Mouse (Mus musculus) midbrain, embryonic 15.5 days (tissue): ENCODE results near the gene Cers5. TPM values are rescaled to one million over a fixed set of nuclear protein-coding genes. Genes with fewer than 3 reads are reported as not detected.

Experiments
- ATAC-seq: fragments of 200-750 bp; cut with Nextera tagmentation; replicated peaks from 2 replicates; pipeline ENCODE4 v1.8.0; 2017; ENCODE audit warnings: moderate TSS enrichment
- H3K27ac ChIP-seq: fragments of 300-500 bp; sonication (generic); 2 replicates; pipeline ENCODE4 v1.5.1; 2015; ENCODE audit warnings: mild to moderate bottlenecking, inconsistent platforms
- H3K27me3 ChIP-seq: fragments of 300-500 bp; sonication (generic); replicated peaks from 2 replicates; pipeline ENCODE4 v1.6.1; 2015; ENCODE audit warnings: inconsistent platforms
- H3K36me3 ChIP-seq: fragments of 300-500 bp; sonication (generic); replicated peaks from 2 replicates; pipeline ENCODE4 v1.6.1; 2015; ENCODE audit warnings: inconsistent platforms
- H3K4me1 ChIP-seq: fragments of 300-500 bp; sonication (generic); 2 replicates; pipeline ENCODE4 v1.6.1; 2015; ENCODE audit warnings: inconsistent platforms
- H3K4me2 ChIP-seq: fragments of 300-500 bp; sonication (generic); 2 replicates; pipeline ENCODE4 v1.6.1; 2015; ENCODE audit warnings: inconsistent platforms, mild to moderate bottlenecking, moderate library complexity
- H3K4me3 ChIP-seq: fragments of 300-500 bp; sonication (generic); 2 replicates; pipeline ENCODE4 v1.5.1; 2015; ENCODE audit warnings: mild to moderate bottlenecking, inconsistent platforms
- H3K9ac ChIP-seq: fragments of 300-500 bp; sonication (generic); 2 replicates; pipeline ENCODE4 v1.6.1; 2015; ENCODE audit warnings: mild to moderate bottlenecking, inconsistent platforms
- H3K9me3 ChIP-seq: fragments of 300-500 bp; sonication (generic); 2 replicates; pipeline ENCODE4 v1.6.1; 2016; ENCODE audit warnings: inconsistent platforms
- WGBS: fragments of 180-500 bp; shearing (Covaris S2); methylation state at CpG from one replicate; pipeline ENCODE4 v1.1.7; 2015; ENCODE audit warnings: mixed read lengths; 5-methylcytosine and 5-hydroxymethylcytosine counted together
- polyA plus RNA-seq: library from polyadenylated mRNA; unstranded; fragments of >200 nt; fragmentation: Nextera tagmentation; extraction: Ambion mirVana; gene quantifications from 2 replicates; pipeline ENCODE4 v1.2.1, GENCODE M21; 2015

Cers5 gene
- polyA plus RNA-seq, 1 experiment from 2014 or later = 77.3 TPM

DNA sequence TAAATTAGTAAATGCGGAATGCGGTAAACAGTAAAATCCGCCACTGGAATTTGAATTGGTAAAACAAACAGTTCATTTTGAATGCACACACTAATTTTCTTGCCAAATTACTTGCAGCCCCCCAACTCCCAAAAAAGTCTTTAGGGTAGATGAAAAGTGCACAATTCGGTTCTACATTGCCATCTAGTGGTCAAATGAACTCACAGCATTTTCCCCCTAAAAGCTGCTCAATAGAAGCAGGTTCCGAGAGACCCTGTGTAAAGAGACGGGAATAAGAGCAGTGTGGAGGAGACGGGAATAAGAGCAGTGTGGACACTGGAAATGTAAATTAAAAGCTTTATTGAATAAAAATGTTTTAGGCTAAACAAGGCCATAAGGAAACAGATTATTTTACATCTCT, 5.5 kb upstream of the Cers5 start:
- Histone ChIP-seq H3K36me3 (0 out of 2 replicates have a peak, but pooled peaks cover 2% of the 10 kb centered on the region), H3K27me3 (no peaks in the 10 kb centered on the region), H3K9ac (no peak overlapping the region), H3K4me1 (no peaks in the 10 kb centered on the region), H3K4me2 (no peak overlapping the region), H3K27ac (no peak overlapping the region), H3K9me3 (no peaks in the 10 kb centered on the region), H3K4me3 (no peak overlapping the region)
- WGBS = 24% methylated on average over 7 of the region's 7 CpGs
- no peak for ATAC-seq

DNA sequence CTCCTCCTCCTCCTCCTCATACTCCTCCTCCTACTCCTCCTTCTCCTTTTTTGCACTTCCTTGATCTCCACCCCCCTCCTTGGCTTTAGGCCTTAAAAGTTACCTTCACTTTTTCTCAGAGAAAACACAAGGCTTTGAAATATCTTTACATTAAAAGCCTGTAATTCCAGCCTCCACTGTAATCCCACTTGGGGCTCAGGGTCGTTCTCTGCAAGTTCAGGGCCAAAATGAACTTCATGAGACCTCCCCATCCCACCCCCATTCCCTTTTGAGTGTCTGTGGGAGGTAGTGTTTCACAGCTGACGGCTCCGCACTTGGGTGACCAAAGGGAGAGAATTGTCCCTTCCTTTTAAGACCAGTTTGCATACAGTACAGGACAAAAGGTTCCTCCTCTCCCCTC, 240 bp upstream of the Cers5 start:
- peaks cover 16% of the 10 kb centered on the region for H3K4me1 ChIP-seq
- H3K4me3 ChIP-seq = no peak overlapping the region
- no peaks in the 10 kb centered on the region for H3K36me3 ChIP-seq
- H3K27me3 ChIP-seq = no peaks in the 10 kb centered on the region
- no peaks in the 10 kb centered on the region for H3K9me3 ChIP-seq
- H3K27ac ChIP-seq = no peak overlapping the region
- WGBS = 30% methylated on average over 3 of the region's 3 CpGs
- no peak overlapping the region for H3K9ac ChIP-seq
- H3K4me2 ChIP-seq = peak overlapping the region; percentile 71; the same call in 1 of the 2 replicates
- ATAC-seq = no peak

DNA sequence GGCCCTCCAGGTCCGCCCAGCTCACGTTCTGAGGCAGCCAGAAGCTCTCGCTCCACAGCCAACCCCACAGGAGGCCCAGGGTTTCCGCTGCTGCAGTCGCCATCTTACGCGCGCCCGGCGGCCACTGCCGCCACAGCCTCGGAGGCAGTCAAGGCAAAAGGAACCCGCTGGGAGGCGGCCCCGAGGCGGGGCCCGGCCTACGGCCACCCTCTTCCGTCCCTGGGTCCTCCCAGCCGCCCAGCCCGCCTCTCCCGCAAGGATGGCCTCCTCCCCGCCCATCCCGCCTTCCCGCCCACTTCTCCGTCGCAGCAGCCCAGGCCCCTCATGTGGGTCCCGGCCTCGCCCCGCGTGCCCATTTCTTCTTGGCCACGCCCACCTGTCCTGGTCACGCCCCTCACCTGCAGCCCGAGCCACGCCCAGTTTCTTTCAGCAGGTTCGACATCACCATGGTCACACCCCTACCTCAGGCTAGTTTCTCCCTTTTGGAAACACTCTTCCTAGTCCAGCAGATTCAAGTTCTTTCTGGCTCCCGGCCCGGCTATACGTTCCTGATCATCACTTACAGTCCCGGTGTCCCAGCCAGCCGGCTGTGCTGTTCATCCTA, 306 bp downstream of the Cers5 start:
- Histone ChIP-seq H3K36me3 (no peaks in the 10 kb centered on the region), H3K4me3 (peak overlapping the region; percentile 64), H3K27me3 (no peaks in the 10 kb centered on the region), H3K4me2 (peak overlapping the region; percentile 71), H3K27ac (peak overlapping the region; percentile 87), H3K9me3 (no peaks in the 10 kb centered on the region), H3K9ac (peak overlapping the region; percentile 70), H3K4me1 (peaks cover 16% of the 10 kb centered on the region)
- peak; percentile 93 for ATAC-seq
- under 1% methylated on average over 40 of the region's 41 CpGs for WGBS

DNA sequence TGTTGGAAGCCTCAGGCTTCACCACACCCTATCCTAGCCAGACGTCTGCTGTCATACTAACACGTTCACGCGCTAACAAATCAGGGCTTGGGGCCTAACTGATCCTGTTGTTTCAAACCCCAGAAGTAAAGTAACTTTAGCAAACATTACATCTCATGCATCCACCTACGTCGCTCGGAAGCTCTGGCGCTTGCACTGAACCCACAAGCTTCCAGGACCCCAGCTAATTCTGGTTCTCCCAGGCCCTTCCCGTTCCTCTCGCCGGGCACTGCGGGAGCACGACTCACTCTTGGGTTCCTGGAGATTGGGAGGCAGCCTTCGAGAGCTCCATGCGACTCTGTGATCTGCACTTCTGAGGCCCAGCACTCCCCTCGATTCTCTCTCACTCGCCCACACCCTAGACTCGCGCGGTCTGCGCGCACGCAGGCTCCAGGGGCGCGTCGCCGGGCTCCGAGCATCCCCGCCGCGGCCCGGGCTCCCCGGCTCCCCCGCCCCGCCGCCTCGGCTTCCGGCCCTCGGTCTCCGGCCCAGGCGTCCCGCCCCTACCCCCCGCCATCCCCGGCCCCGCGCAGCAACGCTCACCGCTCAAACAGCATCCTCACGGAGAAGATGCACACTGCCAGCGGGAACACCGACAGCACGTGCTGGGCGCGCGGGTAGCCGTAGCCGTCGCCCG, 946 bp downstream of the Cers5 start:
- Histone ChIP-seq H3K36me3 (no peaks in the 10 kb centered on the region), H3K27me3 (no peaks in the 10 kb centered on the region), H3K9ac (peak overlapping the region; percentile 70), H3K27ac (peak overlapping the region; percentile 87), H3K4me2 (peak overlapping the region; percentile 71), H3K4me1 (peaks cover 16% of the 10 kb centered on the region), H3K9me3 (no peaks in the 10 kb centered on the region), H3K4me3 (peak overlapping the region; percentile 64)
- peak; percentile 85 for ATAC-seq
- WGBS = under 1% methylated on average over 57 of the region's 59 CpGs

DNA sequence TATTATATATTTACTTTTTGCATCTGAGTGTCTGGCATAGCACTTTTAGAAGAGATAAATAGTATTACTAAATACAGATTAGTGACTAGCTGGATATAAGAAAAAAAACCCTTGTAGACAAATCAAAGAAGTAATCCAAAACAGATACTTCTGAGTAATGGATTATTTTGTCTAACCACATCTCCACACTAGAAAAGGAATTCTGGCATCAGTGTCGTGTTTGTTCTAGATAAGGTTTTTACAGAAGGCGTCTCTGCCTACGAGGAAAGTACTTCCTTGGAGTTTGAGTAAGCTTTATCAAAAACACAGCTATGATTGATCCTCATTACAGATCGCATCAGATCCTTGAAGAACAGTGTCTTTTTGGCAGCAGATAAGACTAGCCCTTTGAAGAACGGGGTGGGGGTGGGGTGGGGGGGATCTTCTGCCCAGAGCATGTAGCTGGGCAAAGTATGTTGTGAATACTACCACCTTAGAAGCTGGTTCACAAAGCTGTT, 1.6 kb downstream of the Cers5 start:
- WGBS = 36% methylated on average over 5 of the region's 5 CpGs
- Histone ChIP-seq H3K4me3 (peak overlapping the region; percentile 64), H3K9ac (peak overlapping the region; percentile 70), H3K27me3 (no peaks in the 10 kb centered on the region), H3K9me3 (no peaks in the 10 kb centered on the region), H3K36me3 (no peaks in the 10 kb centered on the region), H3K4me2 (peak overlapping the region; percentile 71), H3K4me1 (peaks cover 16% of the 10 kb centered on the region), H3K27ac (peak overlapping the region; percentile 87)
- no peak for ATAC-seq

DNA sequence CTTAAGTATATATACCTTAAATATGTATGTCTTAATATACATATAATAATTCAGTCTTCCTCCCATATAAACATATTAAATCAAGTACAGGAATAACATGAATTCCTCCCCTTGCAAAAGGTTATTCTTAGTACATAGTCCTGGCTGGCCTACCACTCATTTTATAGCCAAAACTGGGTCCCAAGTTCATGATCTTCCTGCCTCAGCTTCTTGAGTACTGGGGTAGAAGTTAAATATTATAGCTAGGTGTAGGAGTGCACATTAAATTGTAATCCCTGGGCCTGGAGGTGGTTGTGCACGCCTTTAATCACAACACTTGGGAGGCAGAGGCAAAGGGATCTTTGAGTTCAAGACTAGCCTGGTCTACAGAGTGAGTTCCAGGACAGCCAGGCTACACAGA, 3.9 kb downstream of the Cers5 start:
- Histone ChIP-seq H3K27ac (no peak overlapping the region), H3K4me2 (no peak overlapping the region), H3K4me1 (peaks cover 16% of the 10 kb centered on the region), H3K4me3 (no peak overlapping the region), H3K9me3 (no peaks in the 10 kb centered on the region), H3K36me3 (0 out of 2 replicates have a peak, but pooled peaks cover 3% of the 10 kb centered on the region), H3K27me3 (no peaks in the 10 kb centered on the region), H3K9ac (no peak overlapping the region)
- ATAC-seq = no peak
- 100% methylated on average over 1 of the region's 1 CpGs for WGBS

DNA sequence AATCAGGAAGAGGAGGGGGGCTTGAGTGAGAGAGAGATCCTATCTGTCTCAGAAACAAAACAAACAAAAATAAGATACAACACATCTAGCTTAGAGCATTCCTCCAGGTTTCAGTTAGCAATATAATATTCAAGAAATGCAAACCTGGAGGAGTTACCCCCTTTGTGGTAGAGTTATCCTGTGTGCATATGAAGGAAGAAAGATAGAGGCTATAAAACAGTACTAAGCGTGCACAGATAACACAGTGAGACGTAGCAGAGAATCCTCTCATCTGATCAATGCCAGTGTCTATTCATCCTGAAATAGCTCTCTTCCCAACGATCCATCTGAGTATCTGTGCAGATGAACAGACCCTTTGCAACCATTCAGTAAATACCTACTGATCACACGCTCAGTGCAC, 5.2 kb downstream of the Cers5 start:
- Histone ChIP-seq H3K4me1 (peaks cover 16% of the 10 kb centered on the region), H3K27ac (no peak overlapping the region), H3K27me3 (no peaks in the 10 kb centered on the region), H3K4me2 (no peak overlapping the region), H3K9ac (no peak overlapping the region), H3K4me3 (no peak overlapping the region), H3K9me3 (no peaks in the 10 kb centered on the region), H3K36me3 (0 out of 2 replicates have a peak, but pooled peaks cover 3% of the 10 kb centered on the region)
- no peak for ATAC-seq
- 89% methylated on average over 4 of the region's 4 CpGs for WGBS

DNA sequence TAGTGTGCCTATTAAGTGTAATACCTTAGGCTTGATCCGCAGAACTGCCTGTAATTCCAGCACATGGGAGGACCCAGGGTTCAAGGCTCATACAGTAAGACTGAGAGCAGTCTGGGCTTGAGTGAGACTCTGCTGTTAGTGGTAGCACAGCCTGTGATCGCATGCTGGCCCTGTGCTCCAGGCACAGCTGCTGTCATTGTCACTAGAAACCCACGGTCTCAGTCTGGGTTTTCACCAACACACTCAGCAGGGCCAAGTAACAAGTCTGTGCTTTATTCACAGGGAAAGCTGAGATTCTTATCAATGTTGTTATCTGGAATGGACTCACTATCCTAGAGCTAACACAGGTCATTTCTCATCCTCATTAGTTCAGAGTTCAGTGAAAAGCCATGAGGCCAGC, 18.5 kb downstream of the Cers5 start:
- no peaks in the 10 kb centered on the region for H3K9me3 ChIP-seq
- no peak overlapping the region for H3K27ac ChIP-seq
- H3K4me3 ChIP-seq = no peak overlapping the region
- no peak overlapping the region for H3K9ac ChIP-seq
- H3K4me1 ChIP-seq = no peaks in the 10 kb centered on the region
- no peak for ATAC-seq
- WGBS = 81% methylated on average over 3 of the region's 3 CpGs
- no peaks in the 10 kb centered on the region for H3K36me3 ChIP-seq
- no peak overlapping the region for H3K4me2 ChIP-seq
- H3K27me3 ChIP-seq = no peaks in the 10 kb centered on the region

DNA sequence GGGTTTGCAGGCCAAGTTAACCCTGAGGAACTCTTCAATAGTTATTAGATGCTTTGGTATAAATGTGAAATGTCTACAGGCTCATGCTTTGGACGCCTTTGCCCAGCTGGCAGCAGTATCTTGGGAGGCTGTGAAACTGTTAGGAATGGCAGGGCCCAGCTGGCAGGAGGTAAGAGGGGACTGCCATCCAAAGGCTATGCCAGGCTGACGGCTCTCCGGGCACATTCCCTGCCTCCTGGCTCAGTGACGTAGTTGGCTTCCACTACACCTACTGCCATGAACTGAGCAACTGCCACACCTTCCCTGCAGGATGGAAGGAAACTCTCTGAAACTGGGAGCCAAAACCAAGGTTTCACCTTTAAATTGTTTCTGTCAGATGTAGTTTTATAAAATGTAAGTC, 32.5 kb downstream of the Cers5 start:
- 96% methylated on average over 4 of the region's 4 CpGs for WGBS
- Histone ChIP-seq H3K27ac (no peak overlapping the region), H3K4me3 (no peak overlapping the region), H3K27me3 (no peaks in the 10 kb centered on the region), H3K36me3 (peaks cover 36% of the 10 kb centered on the region), H3K4me1 (no peaks in the 10 kb centered on the region), H3K9ac (no peak overlapping the region), H3K9me3 (no peaks in the 10 kb centered on the region), H3K4me2 (no peak overlapping the region)
- no peak for ATAC-seq

DNA sequence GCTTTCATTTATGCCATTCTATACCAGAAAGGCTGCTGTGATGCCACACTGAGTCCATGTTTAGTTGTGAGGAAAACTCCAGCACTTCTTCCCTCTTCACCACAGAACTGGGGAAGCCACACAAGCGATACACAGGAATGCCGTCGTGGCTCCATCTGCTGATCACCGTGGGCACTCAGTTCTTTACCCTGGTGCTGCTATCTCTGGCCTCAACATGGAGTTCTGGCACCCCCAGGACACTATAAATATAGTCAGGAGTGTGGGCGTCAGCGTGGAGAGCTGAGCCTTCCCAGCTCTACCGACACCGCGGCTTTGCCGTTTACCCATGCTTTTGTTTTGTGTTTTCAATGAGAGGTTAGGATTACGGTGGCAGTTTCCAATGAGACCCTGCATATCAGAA, 36.0 kb downstream of the Cers5 start:
- H3K27ac ChIP-seq = no peak overlapping the region
- no peak overlapping the region for H3K4me2 ChIP-seq
- WGBS = 92% methylated on average over 11 of the region's 11 CpGs
- no peak overlapping the region for H3K9ac ChIP-seq
- ATAC-seq = no peak
- no peaks in the 10 kb centered on the region for H3K27me3 ChIP-seq
- H3K9me3 ChIP-seq = no peaks in the 10 kb centered on the region
- H3K4me3 ChIP-seq = no peak overlapping the region
- H3K4me1 ChIP-seq = no peaks in the 10 kb centered on the region
- peaks cover 29% of the 10 kb centered on the region for H3K36me3 ChIP-seq

DNA sequence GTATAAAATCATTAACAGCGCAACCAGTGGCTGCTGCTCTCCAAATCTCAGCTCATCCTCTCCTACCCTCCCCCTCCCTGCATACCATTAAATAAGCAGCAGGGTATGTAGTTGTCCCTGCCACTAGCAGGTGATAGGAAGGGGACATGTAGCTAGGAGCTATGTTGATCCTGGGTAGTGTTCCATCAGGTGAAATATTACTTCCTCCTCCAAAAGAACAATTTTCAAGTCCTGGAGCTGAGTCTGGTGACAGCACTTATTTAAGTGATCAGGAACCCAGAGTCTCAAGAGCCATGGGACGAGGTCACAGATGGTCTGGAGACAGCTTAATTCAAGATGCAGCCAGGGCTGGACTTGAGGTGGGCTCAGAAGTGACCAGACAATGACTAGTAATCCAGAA, 37.1 kb downstream of the Cers5 start:
- no peak overlapping the region for H3K4me2 ChIP-seq
- no peak overlapping the region for H3K27ac ChIP-seq
- H3K9ac ChIP-seq = no peak overlapping the region
- no peaks in the 10 kb centered on the region for H3K27me3 ChIP-seq
- no peaks in the 10 kb centered on the region for H3K9me3 ChIP-seq
- no peak for ATAC-seq
- no peak overlapping the region for H3K4me3 ChIP-seq
- whole genome bisulfite sequencing = 91% methylated on average over 2 of the region's 2 CpGs
- H3K36me3 ChIP-seq = peaks cover 26% of the 10 kb centered on the region
- no peaks in the 10 kb centered on the region for H3K4me1 ChIP-seq

DNA sequence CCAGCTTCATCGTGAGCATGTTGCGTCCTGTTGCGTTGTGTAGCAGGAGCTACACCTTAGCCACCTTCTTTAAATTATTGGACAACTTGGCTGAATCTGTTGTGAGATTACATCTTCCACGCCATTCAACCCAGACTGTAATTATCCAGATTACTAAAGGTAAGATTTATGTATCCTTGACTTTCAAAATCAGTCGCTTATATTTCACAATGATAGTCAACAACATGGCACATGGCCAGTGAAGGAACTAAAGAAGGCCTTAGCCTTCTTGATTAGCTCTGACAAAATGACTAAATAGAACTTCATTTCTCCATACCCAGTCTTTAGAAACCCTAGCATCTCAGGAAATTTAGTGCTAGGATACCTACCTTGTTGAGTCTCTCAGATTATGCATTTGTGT, 39.5 kb downstream of the Cers5 start:
- peaks cover 22% of the 10 kb centered on the region for H3K36me3 ChIP-seq
- ATAC-seq = no peak
- WGBS = 95% methylated on average over 5 of the region's 5 CpGs

DNA sequence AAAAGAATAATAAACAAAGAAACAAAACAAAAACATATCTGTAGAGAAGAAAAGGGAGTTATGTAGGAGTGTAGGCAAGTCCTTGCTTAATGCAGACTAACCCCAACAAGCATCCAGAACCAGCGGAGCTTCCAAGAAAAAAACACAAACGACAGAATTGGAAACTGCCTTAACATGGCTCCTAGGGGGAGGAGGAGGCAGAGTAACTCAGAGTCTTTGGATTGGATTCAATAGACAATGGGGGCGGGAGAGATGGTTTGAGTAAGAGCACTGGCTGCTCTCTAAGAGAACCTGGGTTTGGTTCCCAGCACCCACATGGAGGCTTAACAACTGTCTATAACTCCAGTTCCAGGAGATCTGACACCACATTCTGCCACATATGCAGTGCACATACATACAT, 41.0 kb downstream of the Cers5 start:
- Histone ChIP-seq H3K4me1 (peaks cover 3% of the 10 kb centered on the region), H3K4me3 (no peak overlapping the region), H3K9ac (no peak overlapping the region), H3K36me3 (peaks cover 19% of the 10 kb centered on the region), H3K27ac (no peak overlapping the region), H3K27me3 (no peaks in the 10 kb centered on the region), H3K4me2 (no peak overlapping the region), H3K9me3 (no peaks in the 10 kb centered on the region)
- WGBS = 86% methylated on average over 3 of the region's 3 CpGs
- ATAC-seq = no peak

More for the DNA sequence above, 39.5 kb downstream of the Cers5 start:
- H3K4me2 ChIP-seq = no peak overlapping the region
- H3K4me3 ChIP-seq = no peak overlapping the region
- H3K27me3 ChIP-seq = no peaks in the 10 kb centered on the region
- H3K9ac ChIP-seq = no peak overlapping the region
- no peaks in the 10 kb centered on the region for H3K4me1 ChIP-seq
- no peaks in the 10 kb centered on the region for H3K9me3 ChIP-seq
- no peak overlapping the region for H3K27ac ChIP-seq
